Mouse (Mus musculus) stomach, embryonic 15.5 days (tissue): ENCODE measurements at regions not wholly inside any gene's neighbourhood (a gene's known extent, or its start where the extent isn't known, plus 50 kb on each side); places are given as distances from the start of the nearest gene placed in this dataset.

Source experiments
- ATAC-seq: fragments of 200-750 bp; cut with Nextera tagmentation; 2 replicates; pipeline ENCODE4 v1.8.0; 2017; ENCODE audit warnings: low read depth, moderate number of reproducible peaks, moderate TSS enrichment; ENCODE audit not compliant: insufficient read depth, low FRiP score
- H3K27ac ChIP-seq: fragments of 300-500 bp; sonication (generic); 2 replicates; pipeline ENCODE4 v1.5.1; 2015; ENCODE audit warnings: mild to moderate bottlenecking, inconsistent platforms
- H3K27me3 ChIP-seq: fragments of 300-500 bp; sonication (generic); replicated peaks from 2 replicates; pipeline ENCODE4 v1.6.1; 2015; ENCODE audit warnings: inconsistent platforms
- H3K36me3 ChIP-seq: fragments of 300-500 bp; sonication (generic); 2 replicates; pipeline ENCODE4 v1.6.1; 2015; ENCODE audit warnings: inconsistent platforms
- H3K4me1 ChIP-seq: fragments of 300-500 bp; sonication (generic); 2 replicates; pipeline ENCODE4 v1.6.1; 2015; ENCODE audit warnings: inconsistent platforms
- H3K4me2 ChIP-seq: fragments of 300-500 bp; sonication (generic); 2 replicates; pipeline ENCODE4 v1.6.1; 2015; ENCODE audit warnings: mild to moderate bottlenecking, inconsistent platforms
- H3K4me3 ChIP-seq: fragments of 300-500 bp; sonication (generic); replicated peaks from 2 replicates; pipeline ENCODE4 v1.5.1; 2015; ENCODE audit warnings: inconsistent platforms
- H3K9ac ChIP-seq: fragments of 300-500 bp; sonication (generic); 2 replicates; pipeline ENCODE4 v1.6.1; 2015; ENCODE audit warnings: inconsistent platforms
- H3K9me3 ChIP-seq: fragments of 300-500 bp; sonication (generic); 2 replicates; pipeline ENCODE4 v1.6.1; 2016; ENCODE audit warnings: inconsistent platforms
- WGBS: fragments of 180-500 bp; shearing (Covaris S2); methylation state at CpG from one replicate; pipeline ENCODE4 v1.1.7; 2015; 5-methylcytosine and 5-hydroxymethylcytosine counted together

DNA sequence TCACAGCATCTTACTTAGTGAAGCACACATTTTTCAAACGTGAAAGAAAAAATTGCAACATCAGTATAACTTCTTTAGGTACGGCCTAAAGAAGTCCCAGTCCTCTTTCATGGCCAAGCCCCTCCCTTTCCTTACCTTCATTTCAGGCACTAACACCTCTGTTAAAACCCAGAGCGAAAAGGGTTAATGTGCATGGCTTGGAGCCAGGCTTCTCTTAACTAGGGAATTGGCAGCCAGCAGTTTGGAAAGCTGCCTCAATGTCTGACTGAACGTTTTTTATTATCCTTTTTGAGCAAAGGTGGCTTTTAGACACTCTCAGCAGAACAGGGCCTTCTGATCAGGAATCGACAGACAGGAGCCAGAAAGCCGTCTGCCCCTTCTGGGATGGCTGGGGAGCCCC is 726.4 kb upstream of the Sox9 start:
- WGBS: 35% methylated on average over 6 of the region's 6 CpGs
- H3K4me2 ChIP-seq: no peak overlapping the region
- H3K27me3 ChIP-seq: no peaks in the 10 kb centered on the region
- no peak overlapping the region for H3K27ac ChIP-seq
- H3K9me3 ChIP-seq: no peaks in the 10 kb centered on the region
- no peak overlapping the region for H3K9ac ChIP-seq
- no peaks in the 10 kb centered on the region for H3K36me3 ChIP-seq
- no peak for ATAC-seq
- no peaks in the 10 kb centered on the region for H3K4me1 ChIP-seq
- H3K4me3 ChIP-seq: no peak overlapping the region

DNA sequence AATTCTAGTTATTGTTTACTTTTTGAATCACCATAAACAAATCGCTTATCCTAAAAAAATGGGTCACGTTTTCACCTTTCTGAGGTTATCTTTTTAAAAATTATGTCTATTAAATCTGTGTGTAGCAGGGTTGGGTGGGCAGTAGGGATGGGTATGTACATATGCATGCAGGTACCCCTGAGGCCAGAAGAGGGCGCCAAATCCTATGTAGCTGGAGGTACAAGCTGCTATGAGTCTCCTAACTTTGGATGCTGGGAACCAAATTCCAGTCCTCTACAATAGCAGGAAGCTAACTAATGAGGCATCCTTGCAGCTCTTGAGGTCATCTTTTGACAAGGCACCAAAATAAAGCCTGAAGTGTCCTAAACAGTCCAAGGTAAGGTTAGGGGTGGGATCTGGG is 714.8 kb upstream of the Sox9 start:
- Histone ChIP-seq H3K27ac (no peak overlapping the region), H3K4me3 (no peak overlapping the region), H3K4me2 (no peak overlapping the region), H3K4me1 (no peaks in the 10 kb centered on the region), H3K27me3 (no peaks in the 10 kb centered on the region), H3K9me3 (no peaks in the 10 kb centered on the region), H3K9ac (no peak overlapping the region), H3K36me3 (no peaks in the 10 kb centered on the region)
- ATAC-seq: no peak
- 71% methylated on average over 3 of the region's 3 CpGs for WGBS

- H3K4me2 ChIP-seq: no peak overlapping the region
- no peaks in the 10 kb centered on the region for H3K9me3 ChIP-seq
- no peaks in the 10 kb centered on the region for H3K27me3 ChIP-seq
- no peaks in the 10 kb centered on the region for H3K4me1 ChIP-seq
- H3K36me3 ChIP-seq: no peaks in the 10 kb centered on the region
- no peak overlapping the region for H3K9ac ChIP-seq
- no peak overlapping the region for H3K4me3 ChIP-seq
- H3K27ac ChIP-seq: no peak overlapping the region
- WGBS: 66% methylated on average over 4 of the region's 4 CpGs
- ATAC-seq: no peak
Measured at GRCm38 (mm10) chr11:112068821-112069220, 713.2 kb upstream of the Sox9 start.

DNA sequence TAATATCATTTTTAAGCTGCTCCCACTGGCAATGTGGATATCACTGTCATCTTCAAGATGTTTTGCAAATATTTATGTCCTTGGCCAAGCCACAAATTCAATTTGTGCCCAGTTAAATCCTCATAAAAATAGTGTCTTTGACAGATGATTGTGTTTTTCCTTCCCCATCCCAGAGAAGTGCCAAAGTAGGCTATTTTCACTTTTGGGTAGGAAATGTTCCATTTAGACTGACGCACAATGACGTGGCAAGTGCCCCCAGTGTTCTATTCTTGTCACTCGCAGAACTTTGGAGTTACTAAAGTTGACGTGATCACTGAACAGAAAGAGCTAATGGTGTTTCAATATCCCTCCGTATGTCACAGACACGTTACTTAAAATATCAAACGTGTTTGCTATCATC is 710.5 kb upstream of the Sox9 start:
- H3K9me3 ChIP-seq: no peaks in the 10 kb centered on the region
- H3K4me1 ChIP-seq: no peaks in the 10 kb centered on the region
- no peak overlapping the region for H3K4me2 ChIP-seq
- H3K27ac ChIP-seq: no peak overlapping the region
- WGBS: 84% methylated on average over 7 of the region's 7 CpGs
- H3K27me3 ChIP-seq: no peaks in the 10 kb centered on the region
- H3K4me3 ChIP-seq: no peak overlapping the region
- H3K9ac ChIP-seq: no peak overlapping the region
- H3K36me3 ChIP-seq: no peaks in the 10 kb centered on the region
- ATAC-seq: no peak

DNA sequence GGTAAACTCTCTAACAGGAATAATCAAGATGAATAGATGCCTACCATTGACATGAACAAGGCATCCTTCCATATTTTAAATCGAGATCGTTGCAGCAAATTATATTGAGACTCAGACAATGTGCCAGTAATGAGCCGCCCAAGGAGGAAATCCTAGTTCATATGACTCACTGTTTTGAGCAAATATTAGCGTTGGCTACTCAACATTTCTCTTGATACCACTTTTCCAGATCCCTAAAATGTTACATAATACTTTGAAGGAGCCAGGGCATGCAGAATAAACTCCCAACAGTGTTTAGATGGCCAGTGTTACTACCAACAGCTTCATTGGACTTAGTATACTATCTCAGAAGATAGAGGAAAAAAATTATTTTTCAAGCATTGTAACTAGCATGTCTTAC is 700.6 kb upstream of the Sox9 start:
- Histone ChIP-seq H3K4me1 (no peaks in the 10 kb centered on the region), H3K36me3 (no peaks in the 10 kb centered on the region), H3K9me3 (no peaks in the 10 kb centered on the region), H3K4me2 (no peak overlapping the region), H3K4me3 (no peak overlapping the region), H3K27me3 (no peaks in the 10 kb centered on the region), H3K9ac (no peak overlapping the region), H3K27ac (no peak overlapping the region)
- WGBS: 81% methylated on average over 4 of the region's 4 CpGs
- ATAC-seq: no peak

- Histone ChIP-seq H3K36me3 (no peaks in the 10 kb centered on the region), H3K4me3 (no peak overlapping the region), H3K27ac (no peak overlapping the region), H3K4me1 (no peaks in the 10 kb centered on the region), H3K4me2 (no peak overlapping the region), H3K9ac (no peak overlapping the region), H3K27me3 (no peaks in the 10 kb centered on the region), H3K9me3 (no peaks in the 10 kb centered on the region)
- ATAC-seq: no peak
- WGBS: 18% methylated on average over 4 of the region's 4 CpGs
Measured at GRCm38 (mm10) chr11:112083019-112083418, 699.0 kb upstream of the Sox9 start.

DNA sequence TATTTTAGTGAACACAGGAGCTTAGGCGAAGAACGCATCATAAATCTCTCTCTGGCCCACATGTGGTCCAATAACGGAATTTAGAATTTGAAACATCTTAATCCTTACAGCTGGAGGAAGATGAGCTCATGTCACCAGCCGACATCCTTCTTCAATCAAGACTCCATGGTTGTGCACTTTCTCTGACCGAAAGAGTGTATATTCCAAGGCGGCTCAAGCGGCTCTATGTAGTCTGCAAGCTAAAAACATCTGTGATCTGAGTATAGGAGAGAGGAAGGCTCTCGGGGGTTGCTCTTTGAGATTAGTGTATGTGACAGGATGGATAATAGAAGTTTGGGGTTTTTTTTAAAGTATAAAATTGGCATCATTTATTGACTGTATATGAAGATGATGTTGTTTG is 689.9 kb upstream of the Sox9 start:
- Histone ChIP-seq H3K27me3 (no peaks in the 10 kb centered on the region), H3K9ac (no peak overlapping the region), H3K36me3 (no peaks in the 10 kb centered on the region), H3K4me2 (no peak overlapping the region), H3K4me1 (no peaks in the 10 kb centered on the region), H3K4me3 (no peak overlapping the region), H3K27ac (no peak overlapping the region), H3K9me3 (no peaks in the 10 kb centered on the region)
- 52% methylated on average over 8 of the region's 8 CpGs for WGBS
- ATAC-seq: peak; percentile 60; the same call in 1 of the 2 replicates

DNA sequence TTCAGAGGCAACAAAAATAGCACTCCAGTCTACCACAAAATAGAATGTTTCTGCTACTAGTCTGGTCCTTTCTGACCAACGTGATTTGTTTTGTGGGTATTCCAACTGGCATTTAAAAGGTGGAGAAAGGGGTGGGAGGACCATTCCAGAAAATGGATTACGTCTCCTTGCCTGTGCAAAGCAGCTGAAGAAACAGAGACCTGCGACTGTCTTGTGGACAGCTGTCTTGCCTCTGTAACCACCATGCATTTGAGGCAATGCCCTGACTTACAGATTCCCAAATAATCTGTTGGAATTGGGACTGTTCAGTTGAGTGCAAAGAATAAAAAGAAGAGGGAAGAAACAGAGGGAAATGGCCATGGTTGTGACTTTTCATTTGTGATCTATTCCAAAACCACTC is 687.0 kb upstream of the Sox9 start:
- Histone ChIP-seq H3K4me3 (no peak overlapping the region), H3K9me3 (no peaks in the 10 kb centered on the region), H3K36me3 (no peaks in the 10 kb centered on the region), H3K4me2 (no peak overlapping the region), H3K27me3 (no peaks in the 10 kb centered on the region), H3K4me1 (no peaks in the 10 kb centered on the region), H3K27ac (no peak overlapping the region), H3K9ac (no peak overlapping the region)
- ATAC-seq: no peak
- 61% methylated on average over 3 of the region's 3 CpGs for WGBS

GRCm38 (mm10) chr11:112098161-112098560 is 683.9 kb upstream of the Sox9 start:
- Histone ChIP-seq H3K27me3 (no peaks in the 10 kb centered on the region), H3K4me3 (no peak overlapping the region), H3K9me3 (no peaks in the 10 kb centered on the region), H3K27ac (no peak overlapping the region), H3K4me1 (no peaks in the 10 kb centered on the region), H3K36me3 (no peaks in the 10 kb centered on the region), H3K9ac (no peak overlapping the region), H3K4me2 (no peak overlapping the region)
- ATAC-seq: no peak
- WGBS: 57% methylated on average over 1 of the region's 1 CpGs

DNA sequence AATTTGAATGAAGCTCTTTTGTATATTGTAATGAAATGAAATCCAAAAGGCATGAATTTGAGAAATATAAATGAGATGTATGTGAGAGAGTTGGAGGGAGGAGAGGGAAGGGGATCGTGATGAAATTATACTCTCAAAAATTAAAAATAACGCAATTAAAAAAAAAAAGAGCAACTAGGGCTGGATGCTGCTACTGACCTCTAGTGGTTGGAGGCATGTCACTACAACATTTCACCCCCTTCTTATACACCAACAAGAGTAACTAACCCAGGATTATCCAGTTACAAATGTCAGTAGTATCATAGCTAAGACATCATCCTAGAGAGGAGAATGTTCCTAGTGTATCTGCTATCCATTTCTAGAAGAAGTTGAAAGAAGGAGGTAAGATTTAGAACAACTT is 678.8 kb upstream of the Sox9 start:
- WGBS: 49% methylated on average over 2 of the region's 2 CpGs
- no peaks in the 10 kb centered on the region for H3K9me3 ChIP-seq

GRCm38 (mm10) chr11:112106891-112107290 is 675.1 kb upstream of the Sox9 start:
- Histone ChIP-seq H3K27me3 (no peaks in the 10 kb centered on the region), H3K9ac (no peak overlapping the region), H3K4me3 (no peak overlapping the region), H3K36me3 (no peaks in the 10 kb centered on the region), H3K9me3 (no peaks in the 10 kb centered on the region), H3K4me1 (0 out of 2 replicates have a peak, but pooled peaks cover 7% of the 10 kb centered on the region), H3K4me2 (no peak overlapping the region), H3K27ac (no peak overlapping the region; the same call in 1 of the 2 replicates)
- no peak; the same call in 1 of the 2 replicates for ATAC-seq
- WGBS: 42% methylated on average over 4 of the region's 4 CpGs

More for the DNA sequence above, 678.8 kb upstream of the Sox9 start:
- ATAC-seq: no peak
- Histone ChIP-seq H3K4me1 (0 out of 2 replicates have a peak, but pooled peaks cover 7% of the 10 kb centered on the region), H3K4me2 (no peak overlapping the region), H3K9ac (no peak overlapping the region), H3K27ac (no peak overlapping the region), H3K4me3 (no peak overlapping the region), H3K27me3 (no peaks in the 10 kb centered on the region), H3K36me3 (no peaks in the 10 kb centered on the region)

- no peaks in the 10 kb centered on the region for H3K27me3 ChIP-seq
- no peaks in the 10 kb centered on the region for H3K9me3 ChIP-seq
- no peak; the same call in 1 of the 2 replicates for ATAC-seq
- no peak overlapping the region for H3K4me3 ChIP-seq
- no peak overlapping the region for H3K9ac ChIP-seq
- H3K4me1 ChIP-seq: 0 out of 2 replicates have a peak, but pooled peaks cover 7% of the 10 kb centered on the region
- whole genome bisulfite sequencing: 36% methylated on average over 7 of the region's 7 CpGs
- no peak overlapping the region; the same call in 1 of the 2 replicates for H3K27ac ChIP-seq
- H3K36me3 ChIP-seq: no peaks in the 10 kb centered on the region
- H3K4me2 ChIP-seq: no peak overlapping the region
Measured at GRCm38 (mm10) chr11:112107314-112107713, 674.7 kb upstream of the Sox9 start.

DNA sequence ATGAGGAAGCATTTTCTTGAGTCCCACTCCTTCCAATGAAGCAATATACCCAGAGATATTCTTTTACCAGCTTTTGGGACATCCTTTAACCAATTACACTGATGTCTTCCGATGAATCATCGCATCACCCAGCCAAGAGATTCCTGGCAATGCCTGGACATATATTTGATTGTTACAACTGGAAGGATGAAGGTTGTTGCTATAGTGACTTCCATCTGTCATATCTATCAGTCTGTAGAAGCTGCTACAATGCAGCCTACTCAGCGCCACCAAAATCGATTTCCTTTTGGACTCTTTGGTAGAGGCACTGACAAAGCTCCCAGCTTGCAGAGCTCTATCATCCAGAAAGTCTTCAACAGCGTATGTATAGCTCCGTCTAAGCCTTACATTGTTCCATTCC is 661.0 kb upstream of the Sox9 start:
- WGBS: 90% methylated on average over 6 of the region's 6 CpGs
- Histone ChIP-seq H3K4me3 (no peak overlapping the region), H3K27me3 (no peaks in the 10 kb centered on the region), H3K27ac (no peak overlapping the region), H3K4me1 (0 out of 2 replicates have a peak, but pooled peaks cover 4% of the 10 kb centered on the region), H3K9me3 (no peaks in the 10 kb centered on the region), H3K9ac (no peak overlapping the region), H3K36me3 (no peaks in the 10 kb centered on the region), H3K4me2 (no peak overlapping the region)
- no peak for ATAC-seq
